Mouse (Mus musculus) olfactory bulb, adult 2 months (tissue): ENCODE measurements at regions not wholly inside any gene's neighbourhood (a gene's known extent, or its start where the extent isn't known, plus 50 kb on each side); places are given as distances from the start of the nearest gene placed in this dataset.

Source experiments
- H3K27ac ChIP-seq: fragments of 200-500 bp; 2 replicates; pipeline ENCODE4 v1.5.1; 2012; ENCODE audit warnings: low read depth, low read length; ENCODE audit not compliant: insufficient read depth
- H3K4me1 ChIP-seq: fragments of 200-500 bp; 2 replicates; pipeline ENCODE4 v1.6.1; 2012; ENCODE audit warnings: low read length; ENCODE audit not compliant: control insufficient read depth, insufficient read depth
- H3K4me3 ChIP-seq: fragments of 200-500 bp; 2 replicates; pipeline ENCODE4 v1.5.1; 2012; ENCODE audit warnings: mild to moderate bottlenecking, low read depth, low read length, moderate library complexity; ENCODE audit not compliant: insufficient read depth
- CTCF ChIP-seq: fragments of 200-500 bp; IDR thresholded peaks from 2 replicates; pipeline ENCODE4 v1.5.1; 2012; ENCODE audit warnings: low read depth, mild to moderate bottlenecking, low read length, moderate library complexity; ENCODE audit not compliant: insufficient read depth
- POLR2A ChIP-seq: fragments of 200-500 bp; IDR thresholded peaks from 2 replicates; pipeline ENCODE4 v1.6.1; 2012; ENCODE audit warnings: mild to moderate bottlenecking, low read depth, low read length, moderate library complexity; ENCODE audit not compliant: insufficient read depth
- WGBS: fragments of 180-500 bp; shearing (Covaris S2); methylation state at CpG from one replicate; pipeline ENCODE4 v1.1.7; 2018; 5-methylcytosine and 5-hydroxymethylcytosine counted together

DNA sequence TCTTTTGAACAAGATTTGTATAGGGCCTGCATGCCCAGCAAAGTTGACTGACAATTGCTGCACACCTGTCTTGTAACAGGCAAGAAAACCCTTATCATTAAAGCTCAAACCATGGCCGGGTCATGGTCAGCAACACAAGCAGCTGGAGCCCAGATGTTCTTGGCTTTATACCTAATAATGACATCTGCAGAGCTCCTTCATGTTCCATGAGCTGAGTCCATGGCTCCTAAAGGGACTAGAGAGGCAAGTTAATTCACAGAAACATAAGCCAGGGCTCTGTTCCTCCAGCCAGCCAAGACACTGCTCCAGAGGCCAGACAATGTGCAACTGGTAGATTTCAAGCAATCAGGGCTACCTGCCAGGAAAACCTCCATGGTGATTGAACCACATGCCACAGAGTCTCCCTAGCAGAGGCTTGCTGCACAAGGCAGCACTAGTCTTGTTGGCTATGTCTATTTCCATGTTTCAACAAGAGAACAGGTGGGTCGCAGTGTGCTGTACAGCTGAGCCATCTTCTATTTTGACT lies 259.1 kb downstream of the Lrriq3 start:
- Histone ChIP-seq H3K4me1 (no peaks in the 10 kb centered on the region), H3K27ac (no peak overlapping the region), H3K4me3 (no peak overlapping the region)
- WGBS = 91% methylated on average over 2 of the region's 2 CpGs
- TF ChIP-seq POLR2A (no peak), CTCF (no peak)

DNA sequence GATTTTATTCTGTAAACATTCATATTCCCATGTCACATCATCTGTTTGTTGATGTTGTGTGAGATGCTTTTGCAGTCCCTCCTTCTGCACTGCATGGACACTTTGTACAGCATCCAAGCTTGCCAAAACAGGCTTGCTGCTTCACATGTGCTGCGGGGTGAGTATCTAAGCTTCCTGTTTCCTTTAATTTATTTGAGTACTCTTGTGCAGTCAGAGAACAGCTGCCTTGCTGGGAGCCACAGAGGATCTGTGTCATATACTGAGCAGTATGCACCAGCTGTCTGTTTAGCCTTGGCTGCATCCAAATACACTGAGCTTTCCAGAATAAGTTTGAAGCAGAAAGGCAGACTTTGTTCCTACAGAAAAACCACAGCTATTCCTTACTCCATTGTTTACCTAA lies 267.2 kb downstream of the Lrriq3 start:
- H3K27ac ChIP-seq = no peak overlapping the region
- TF ChIP-seq POLR2A = no peak
- no peak for TF ChIP-seq CTCF
- H3K4me1 ChIP-seq = no peaks in the 10 kb centered on the region
- no peak overlapping the region for H3K4me3 ChIP-seq
- WGBS = 43% methylated on average over 1 of the region's 1 CpGs

DNA sequence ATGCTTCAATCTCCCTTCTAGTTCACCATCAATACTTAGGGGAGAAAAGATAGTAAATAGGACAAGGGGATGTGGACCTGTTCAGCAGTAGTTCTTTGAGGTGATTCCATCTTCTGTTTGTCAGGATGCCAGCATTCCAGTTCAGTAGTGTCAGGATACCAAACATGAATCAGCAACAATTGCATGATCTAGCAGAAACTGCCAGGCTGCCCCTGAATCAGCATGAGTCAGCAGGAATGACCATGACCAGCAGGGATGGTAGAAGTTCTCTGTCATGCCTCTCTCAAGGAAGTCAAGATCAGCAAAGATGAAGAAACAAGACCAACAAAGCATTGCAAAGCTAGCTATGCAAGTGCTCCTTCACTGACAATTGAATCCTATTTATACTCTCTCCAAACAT lies 277.5 kb downstream of the Lrriq3 start:
- Histone ChIP-seq H3K27ac (no peak overlapping the region), H3K4me1 (no peaks in the 10 kb centered on the region), H3K4me3 (no peak overlapping the region)
- no peak for TF ChIP-seq POLR2A

DNA sequence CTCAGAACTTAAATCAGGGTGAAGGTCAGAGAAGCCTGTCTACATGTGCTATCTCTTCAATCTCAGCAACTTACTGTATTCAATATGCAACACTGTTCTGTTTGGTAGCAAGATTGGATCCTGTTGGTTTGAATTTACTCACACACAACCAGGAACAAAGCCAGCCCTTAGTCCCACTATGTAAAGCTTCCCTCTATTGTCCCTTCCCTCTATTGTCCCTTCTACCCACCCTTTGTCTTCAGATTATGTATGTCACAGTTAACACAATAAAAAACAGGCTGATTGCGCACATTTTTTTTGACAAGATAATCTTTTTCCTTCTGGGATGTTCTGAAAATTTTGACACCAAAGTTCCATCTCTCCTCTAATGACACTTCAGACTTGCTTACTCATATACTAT lies 280.4 kb downstream of the Lrriq3 start:
- H3K4me3 ChIP-seq = no peak overlapping the region
- 80% methylated on average over 1 of the region's 1 CpGs for WGBS

DNA sequence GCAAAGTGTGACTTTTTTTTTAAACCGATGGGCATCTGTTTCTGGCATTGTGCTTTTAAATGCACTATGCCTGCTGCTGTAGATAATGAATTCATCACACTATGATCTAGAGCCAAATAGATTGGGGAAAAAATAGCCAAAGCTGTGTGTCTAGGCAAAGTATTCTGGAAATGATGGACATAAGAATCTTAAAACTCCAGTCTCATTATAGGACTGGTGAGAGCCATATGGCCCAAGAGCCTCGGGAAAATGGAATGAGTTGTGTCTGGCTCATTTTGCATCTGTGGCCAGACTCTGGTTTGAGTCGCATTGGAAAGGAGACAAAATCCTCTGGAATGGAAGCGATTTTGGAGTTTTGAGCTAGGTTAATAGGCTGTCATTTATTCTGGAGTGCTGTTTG lies 288.7 kb downstream of the Lrriq3 start:
- Histone ChIP-seq H3K27ac (no peak overlapping the region), H3K4me3 (no peak overlapping the region), H3K4me1 (no peaks in the 10 kb centered on the region)
- no peak for TF ChIP-seq POLR2A
- no peak for TF ChIP-seq CTCF
- 69% methylated on average over 4 of the region's 4 CpGs for WGBS

More for the DNA sequence above, 280.4 kb downstream of the Lrriq3 start:
- no peak overlapping the region for H3K27ac ChIP-seq
- no peaks in the 10 kb centered on the region for H3K4me1 ChIP-seq
- TF ChIP-seq POLR2A (no peak), CTCF (no peak)

DNA sequence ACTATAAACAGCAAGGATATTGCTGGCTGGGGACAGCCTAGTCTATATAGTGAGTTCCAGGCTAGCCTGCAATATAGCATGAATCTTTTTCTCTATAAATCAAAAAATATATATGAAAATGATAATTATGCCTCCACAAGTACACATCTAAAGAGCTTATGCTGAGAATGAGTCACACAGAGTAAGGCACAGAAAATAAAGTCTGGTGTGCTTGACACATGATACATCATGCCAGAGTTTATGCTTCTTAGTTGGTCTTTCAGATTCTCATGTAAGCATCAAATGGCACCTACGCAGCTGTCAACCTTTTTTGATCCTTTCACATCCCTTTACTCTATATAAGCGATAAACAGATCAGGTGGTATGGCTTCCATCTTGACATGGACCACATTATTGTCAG lies 289.6 kb downstream of the Lrriq3 start:
- 93% methylated on average over 2 of the region's 2 CpGs for WGBS
- no peak overlapping the region for H3K4me3 ChIP-seq
- TF ChIP-seq CTCF = no peak
- TF ChIP-seq POLR2A = no peak
- no peak overlapping the region for H3K27ac ChIP-seq
- no peaks in the 10 kb centered on the region for H3K4me1 ChIP-seq

DNA sequence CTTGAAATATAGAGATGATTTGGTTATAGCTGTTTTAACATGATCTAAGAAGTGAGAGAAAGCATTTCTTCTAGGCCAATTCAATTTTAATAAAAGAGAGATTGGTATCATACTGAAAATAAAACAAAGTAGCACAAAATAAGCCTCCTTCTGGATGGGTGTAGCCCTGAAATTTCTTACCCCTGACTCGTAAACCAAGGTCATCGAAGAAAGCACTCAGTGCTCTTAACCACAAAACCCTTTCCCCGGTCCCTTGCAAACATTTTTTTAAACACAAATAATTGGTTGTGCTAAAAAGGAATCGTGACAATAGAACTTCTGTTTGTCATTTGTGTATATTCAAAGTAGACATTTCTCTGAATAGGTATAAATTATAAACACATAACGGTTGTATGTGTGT lies 297.4 kb downstream of the Lrriq3 start:
- TF ChIP-seq CTCF (no peak), POLR2A (no peak)
- WGBS = 82% methylated on average over 5 of the region's 5 CpGs
- H3K4me3 ChIP-seq = no peak overlapping the region
- no peaks in the 10 kb centered on the region for H3K4me1 ChIP-seq
- no peak overlapping the region for H3K27ac ChIP-seq

DNA sequence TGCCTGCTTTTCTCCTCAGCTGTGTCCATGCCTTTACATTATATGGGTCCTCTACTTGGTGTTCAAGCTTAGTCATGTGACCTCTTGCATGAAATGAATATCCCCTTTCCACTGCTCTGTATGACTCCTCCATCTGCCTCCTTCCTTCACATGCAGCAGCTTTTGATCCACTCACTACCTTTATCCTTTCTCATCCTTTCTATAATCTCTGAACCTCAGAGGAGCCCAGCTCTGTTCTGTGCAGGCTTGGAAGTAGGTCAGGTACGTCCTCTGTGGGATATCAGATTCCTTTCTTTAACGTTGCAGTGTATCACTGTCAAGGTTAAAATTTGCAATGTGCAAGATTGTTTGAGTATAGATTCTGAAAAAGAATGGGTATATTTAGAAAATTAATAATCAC lies 302.9 kb downstream of the Lrriq3 start:
- H3K27ac ChIP-seq = no peak overlapping the region
- 90% methylated on average over 2 of the region's 2 CpGs for WGBS
- TF ChIP-seq CTCF = no peak
- no peak for TF ChIP-seq POLR2A
- no peaks in the 10 kb centered on the region for H3K4me1 ChIP-seq
- no peak overlapping the region for H3K4me3 ChIP-seq

DNA sequence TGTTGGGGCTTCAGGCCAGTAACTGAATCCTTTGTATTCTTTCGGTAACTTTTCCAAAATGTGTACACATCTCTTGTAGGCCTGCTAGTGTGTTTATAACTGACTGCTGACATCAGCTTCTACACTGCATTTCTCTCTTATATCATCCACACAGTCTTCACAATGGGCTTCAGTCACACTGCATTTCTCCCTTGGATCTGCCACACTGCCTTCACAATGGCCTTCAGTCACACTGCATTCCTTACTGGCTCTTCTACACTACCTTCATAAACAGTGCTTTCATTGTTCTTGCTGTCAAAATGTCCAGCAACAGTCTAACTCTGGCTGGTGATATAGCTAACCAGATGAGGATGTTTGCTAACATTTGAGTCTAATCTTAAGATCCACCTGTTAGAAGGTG lies 308.5 kb downstream of the Lrriq3 start:
- Histone ChIP-seq H3K4me1 (no peaks in the 10 kb centered on the region), H3K4me3 (no peak overlapping the region), H3K27ac (no peak overlapping the region)
- 71% methylated on average over 1 of the region's 1 CpGs for WGBS
- TF ChIP-seq CTCF = no peak
- TF ChIP-seq POLR2A = no peak

DNA sequence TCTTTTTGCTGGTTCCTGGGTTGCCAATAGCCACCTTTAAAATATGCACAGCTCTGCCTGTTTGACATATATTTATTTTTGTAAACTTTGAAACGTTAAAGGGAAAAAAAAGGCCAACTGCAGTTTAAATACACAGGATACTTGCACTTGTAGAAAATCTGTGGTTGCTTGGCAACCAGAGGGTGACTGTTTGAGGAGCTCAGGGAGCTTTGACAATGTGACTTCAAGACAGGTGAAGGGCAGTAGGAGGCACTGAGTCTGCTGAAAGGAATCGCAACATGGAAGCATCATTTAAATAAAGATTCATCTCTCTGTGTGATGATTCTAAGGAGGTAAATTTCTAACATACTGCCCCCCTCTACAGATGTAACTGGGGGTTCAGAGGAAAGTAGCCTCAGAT lies 315.7 kb downstream of the Lrriq3 start:
- Histone ChIP-seq H3K4me1 (no peaks in the 10 kb centered on the region), H3K4me3 (no peak overlapping the region), H3K27ac (no peak overlapping the region)
- TF ChIP-seq CTCF = no peak
- TF ChIP-seq POLR2A = no peak
- WGBS = 37% methylated on average over 2 of the region's 2 CpGs
